Comparison of ENCODE assay signal across 8 mouse cellular contexts in the genomic region with DNA sequence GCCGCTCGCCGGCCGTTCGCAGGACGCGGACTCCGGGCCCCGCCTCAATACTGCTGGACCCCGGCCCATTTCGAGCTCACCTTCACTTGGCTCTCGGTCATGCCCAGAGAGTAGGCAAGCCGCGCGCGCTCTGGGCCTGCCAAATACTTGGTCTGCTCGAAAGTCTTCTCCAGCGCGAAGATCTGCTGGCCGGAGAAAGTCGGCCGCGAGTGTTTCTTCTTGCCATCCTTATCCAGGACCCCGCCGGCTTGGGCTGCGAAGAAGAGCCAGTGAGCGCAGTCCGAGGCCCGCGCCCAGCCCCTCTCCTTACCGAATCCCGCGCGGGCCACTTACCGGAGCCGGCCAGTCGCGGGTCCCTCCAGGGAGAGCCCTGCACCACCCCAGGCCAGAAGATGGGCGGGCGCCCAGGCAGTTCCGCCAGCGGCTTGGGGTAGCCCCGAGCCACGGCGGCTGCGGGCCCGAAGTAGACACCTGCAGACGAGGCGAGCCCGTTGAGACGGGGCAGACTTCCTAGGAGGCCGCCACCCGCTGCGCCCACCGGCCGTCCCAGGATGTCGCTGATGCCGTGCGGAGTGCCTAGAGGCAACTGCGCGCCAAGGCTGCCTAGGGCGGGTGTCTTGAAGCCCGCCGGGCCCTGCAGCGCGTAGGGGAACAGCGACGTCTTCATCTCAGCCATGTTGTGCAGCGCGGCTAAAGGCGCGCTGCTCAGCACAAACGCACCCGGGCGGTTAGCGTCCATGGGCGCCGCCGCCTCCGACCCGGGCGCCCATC. TPM values are rescaled to one million over a fixed set of nuclear protein-coding genes. Genes with fewer than 3 reads are reported as not detected.
A peak's percentile ranks its signal among the peaks of the same experiment; 100 is the strongest.
DNase-seq lines count a peak whose midpoint lies in the region; ATAC-seq and TF ChIP-seq lines count a peak whose summit lies in the region.

No protein-coding gene starts in this region.

- H3K9me3 ChIP-seq in limb, embryonic 11.5 days (ENCODE audit: control insufficient read depth, low read length), result no peaks in the 10 kb centered on the region

- peaks cover 88% of the 10 kb centered on the region for H3K27me3 ChIP-seq in limb, embryonic 11.5 days (ENCODE audit: control insufficient read depth, insufficient read depth, low read length)

- ATAC-seq in granulocyte monocyte progenitor cell, adult 5-6 weeks (replicated peaks; ENCODE audit: poor library complexity, severe bottlenecking), result peak; percentile 21; the same call in 1 of the 2 replicates
- ATAC-seq in limb, embryonic 11.5 days (ENCODE audit: insufficient number of reproducible peaks, low FRiP score, low TSS enrichment, low read depth), result peak; percentile 11; the same call in 1 of the 2 replicates

- 0 out of 2 replicates have a peak overlapping the region, but pooled peaks have one; percentile 22 for H3K9ac ChIP-seq in limb, embryonic 11.5 days (ENCODE audit: low read length)

- peak overlapping the region; percentile 33 for H3K4me3 ChIP-seq in limb, embryonic 11.5 days (ENCODE audit: low read depth, low read length)

- TF ChIP-seq POLR2A in brain, embryonic 14.5 days (IDR thresholded peaks at IDR 0.05; ENCODE audit: borderline replicate concordance, extremely low read depth, insufficient read depth, insufficient read length, poor library complexity, severe bottlenecking), result no peak

- no peak overlapping the region for H3K27ac ChIP-seq in limb, embryonic 11.5 days (replicated peaks; ENCODE audit: low read depth, low read length)

- H3K4me1 ChIP-seq in limb, embryonic 11.5 days (ENCODE audit: control insufficient read depth, insufficient read depth, low read length), result peaks cover 18% of the 10 kb centered on the region

- peak overlapping the region; percentile 51 for H3K4me2 ChIP-seq in limb, embryonic 11.5 days (ENCODE audit: low read depth, severe bottlenecking)

- TF ChIP-seq CTCF in brain, embryonic 14.5 days (IDR thresholded peaks at IDR 0.05; ENCODE audit: borderline replicate concordance, extremely low read depth, insufficient read depth, insufficient read length), result no peak

- H3K36me3 ChIP-seq in limb, embryonic 11.5 days (ENCODE audit: control insufficient read depth, insufficient read depth, low read length), result no peaks in the 10 kb centered on the region

- intact Hi-C loops in left cerebral cortex, postnatal 4 days (cut with DNase I), result loop anchor here (10.0 kb wide), 1 partner anchor 87 kb away; no protein-coding TSS in a partner anchor
- intact Hi-C loops in left cerebral cortex, postnatal 14 days (cut with DNase I), result no loop called here

- DNase-seq in left cerebral cortex, postnatal 4 days, result peak; percentile 18
- DNase-seq in left cerebral cortex, postnatal 14 days (ENCODE audit: low spot score in 2 of 2), result no peak
- peak; percentile 53 for DNase-seq in brain, embryonic 14.5 days (ENCODE audit: low read depth)
- DNase-seq in limb, embryonic 11.5 days (ENCODE audit: low spot score), result peak; percentile 60
- DNase-seq in retina, embryonic 14.5 days (ENCODE audit: low spot score), result peak; percentile 44
- no peak for DNase-seq in layer of hippocampus, postnatal 36 days
- no peak for DNase-seq in thymus, adult 18-20 months

- WGBS in limb, embryonic 11.5 days, result under 1% methylated on average over 82 of the region's 82 CpGs

RNA-seq across cellular contexts. Expression of gene Nkx6-2, which starts 0.6 kb away (rescaled TPM):
- under 1 TPM in 1 of 2 experiments, not detected in 1; 0.48 TPM for total RNA-seq in left cerebral cortex, postnatal 4 days (2021)
- total RNA-seq in left cerebral cortex, postnatal 14 days (2021), result 1 to 10 TPM; 1.5 to 4.7 TPM
- polyA plus RNA-seq in brain, embryonic 14.5 days (2012; rRNA removed), result 5.4 and 6.8 TPM in 2 replicates
- not detected in 2 replicates for total RNA-seq in granulocyte monocyte progenitor cell, adult 5-6 weeks (2014; fragmentation: Nextera tagmentation)
- total RNA-seq in granulocyte monocyte progenitor cell, adult 5-6 weeks (2017), result not detected in 2 replicates
- polyA plus RNA-seq in limb, embryonic 11.5 days (2014; fragmentation: Nextera tagmentation; extraction: Ambion mirVana), result not detected in 2 replicates
- total RNA-seq in layer of hippocampus, postnatal 36 days (2021), result 1 to 10 TPM; 9.2 to 9.9 TPM

Comparison
In these comparisons a context has a peak if more than half of its experiments do, and no peak if none do; other contexts are left out.
1. DNase-seq: peak in left cerebral cortex, postnatal 4 days (single experiment), brain, embryonic 14.5 days (single experiment), limb, embryonic 11.5 days (single experiment) and retina, embryonic 14.5 days (single experiment); none in left cerebral cortex, postnatal 14 days (0 of 2), layer of hippocampus, postnatal 36 days (0 of 2) and thymus, adult 18-20 months (0 of 2).